Mouse (Mus musculus): ENCODE measurements at regions not wholly inside any gene's neighbourhood (a gene's known extent, or its start where the extent isn't known, plus 50 kb on each side); places are given as distances from the start of the nearest gene placed in this dataset.

DNA sequence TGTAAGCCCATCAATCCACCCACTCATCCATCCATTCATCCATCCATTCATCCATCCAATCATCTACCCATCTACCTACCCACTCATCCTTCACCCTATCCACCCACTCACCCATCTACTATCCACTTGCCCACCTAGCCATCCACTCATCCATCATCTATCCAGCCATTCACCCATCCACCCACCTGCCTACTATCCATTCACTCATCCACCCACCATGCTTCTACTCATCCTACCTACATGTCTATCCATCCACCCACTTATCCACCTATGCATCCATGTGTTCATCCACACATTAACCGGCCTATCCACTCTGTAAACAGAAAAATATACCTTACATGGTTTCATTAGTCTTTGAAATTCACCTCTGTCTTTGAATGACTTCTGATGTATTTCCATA lies 384.2 kb upstream of the Tshz3 start:
- TF ChIP-seq MAX (IDR thresholded peaks at IDR 0.05) (no peak), CTCF (IDR thresholded peaks at IDR 0.05; ENCODE audit: control insufficient read depth, insufficient read depth, insufficient read length) (no peak), USF1 (IDR thresholded peaks at IDR 0.05; ENCODE audit: low read depth) (no peak)
